Comparison of ENCODE assay signal across 8 mouse cellular contexts in the genomic region with DNA sequence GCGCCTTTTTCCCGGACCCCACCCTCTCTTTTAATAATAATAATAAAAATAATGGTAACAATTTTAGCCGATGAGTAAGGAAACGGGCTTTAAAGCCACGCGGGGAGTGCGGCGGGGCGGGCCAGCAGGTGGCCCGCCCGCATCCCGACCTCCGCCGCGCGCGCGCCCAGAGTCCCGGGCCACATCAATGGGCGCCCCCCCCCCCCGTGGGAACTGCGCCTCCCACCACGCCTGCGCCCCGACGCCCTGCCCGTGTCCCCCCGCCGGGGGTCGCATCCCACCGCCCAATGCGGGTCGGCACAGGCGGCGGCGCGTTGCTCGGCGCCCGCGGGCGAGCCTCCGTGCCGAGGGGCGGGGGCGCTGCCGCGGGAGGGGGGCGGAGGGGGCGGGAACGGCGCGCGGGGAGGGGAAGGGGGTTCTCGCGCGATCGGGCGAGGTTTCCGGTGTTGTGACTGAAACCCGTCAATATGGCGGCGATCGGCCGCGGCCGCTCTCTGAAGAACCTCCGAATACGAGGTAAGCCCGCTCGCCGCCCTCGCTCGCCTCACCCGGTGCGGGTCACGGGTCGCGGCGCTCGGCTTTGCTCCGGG. TPM values are rescaled to one million over a fixed set of nuclear protein-coding genes. Genes with fewer than 3 reads are reported as not detected.
DNase-seq lines count a peak whose midpoint lies in the region; ATAC-seq and TF ChIP-seq lines count a peak whose summit lies in the region.

Gene Rictor, plus strand, starts transcription at position 444 of the 590 bp plus-strand sequence.

- under 1% methylated on average over 67 of the region's 82 CpGs for WGBS in hindbrain, postnatal 0 days

- H3K27me3 ChIP-seq in hindbrain, postnatal 0 days (ENCODE audit: insufficient read depth, low read length) = no peaks in the 10 kb centered on the region

- H3K9me3 ChIP-seq in hindbrain, postnatal 0 days (ENCODE audit: low read length) = no peaks in the 10 kb centered on the region

- ATAC-seq in hindbrain, postnatal 0 days = peak; percentile 94
- peak; percentile 43 for ATAC-seq in megakaryocyte-erythroid progenitor cell, adult 5-6 weeks (replicated peaks; ENCODE audit: low FRiP score, low TSS enrichment, poor library complexity, severe bottlenecking)

- peak within 1 kb of the TSS; percentile 97 for H3K4me2 ChIP-seq in hindbrain, postnatal 0 days (ENCODE audit: low read depth, low read length)

- H3K36me3 ChIP-seq in hindbrain, postnatal 0 days (ENCODE audit: insufficient read depth, low read length) = no peaks in the 10 kb centered on the region

- peak within 1 kb of the TSS; percentile 95 for H3K27ac ChIP-seq in gastrocnemius, adult 2 months
- H3K27ac ChIP-seq in hindbrain, postnatal 0 days = peak within 1 kb of the TSS; percentile 96

- peak within 1 kb of the TSS; percentile 95 for H3K4me3 ChIP-seq in gastrocnemius, adult 2 months
- peak within 1 kb of the TSS; percentile 99 for H3K4me3 ChIP-seq in hindbrain, postnatal 0 days (ENCODE audit: low read length)

- H3K9ac ChIP-seq in hindbrain, postnatal 0 days (replicated peaks; ENCODE audit: low read length) = peak within 1 kb of the TSS; percentile 91

- H3K4me1 ChIP-seq in hindbrain, postnatal 0 days (ENCODE audit: insufficient read depth, low read length) = peaks cover 8% of the 10 kb centered on the region; the same call in 1 of the 2 replicates

- peak; percentile 47 for DNase-seq in WW6 (ENCODE audit: low read depth, low spot score)
- DNase-seq in cerebellum, postnatal 36 days = peak; percentile 74 to 83
- DNase-seq in gastrocnemius, adult 2 months = peak; percentile 91
- DNase-seq in hindbrain, postnatal 0 days (ENCODE audit: low spot score) = peak; percentile 94
- DNase-seq in left cerebral cortex, postnatal 14 days (ENCODE audit: low spot score in 2 of 2) = peak; percentile 62 to 80
- DNase-seq in right cerebral cortex, postnatal 14 days = peak; percentile 84
- DNase-seq in urinary bladder, postnatal 36 days (ENCODE audit: low spot score in 2 of 2) = peak; percentile 72 to 78

- peak; percentile 13; the same call in 1 of the 2 replicates for TF ChIP-seq CTCF in gastrocnemius, adult 2 months (IDR thresholded peaks at IDR 0.05)
- no peak for TF ChIP-seq CTCF in hindbrain, postnatal 0 days (IDR thresholded peaks at IDR 0.05; ENCODE audit: low read depth)

- intact Hi-C loops in gastrocnemius, adult 2 months (cut with DNase I) = loop anchor here (5.0 kb wide), 1 partner anchor 174 kb away; no protein-coding TSS in a partner anchor
- intact Hi-C loops in left cerebral cortex, postnatal 14 days (cut with DNase I) = no loop called here

RNA-seq across cellular contexts. Expression of gene Rictor, which starts in this region (rescaled TPM):
- total RNA-seq in gastrocnemius, adult 2 months (2021) = 10 to 100 TPM; 10.5 to 10.8 TPM
- total RNA-seq in hindbrain, postnatal 0 days (2014; rRNA removed) = 27.7 and 30.9 TPM in 2 replicates
- polyA plus RNA-seq in hindbrain, postnatal 0 days (2015; fragmentation: Nextera tagmentation; extraction: Ambion mirVana) = 34.6 and 36.7 TPM in 2 replicates
- total RNA-seq in left cerebral cortex, postnatal 14 days (2021) = 10 to 100 TPM; 37.3 to 38.1 TPM
- 32.5 and 47.1 TPM in 2 replicates for total RNA-seq in megakaryocyte-erythroid progenitor cell, adult 5-6 weeks (2014; fragmentation: Nextera tagmentation)
- total RNA-seq in megakaryocyte-erythroid progenitor cell, adult 5-6 weeks (2017) = 32.6 and 50.7 TPM in 2 replicates

Comparison
In these comparisons a context has a peak if more than half of its experiments do, and no peak if none do; other contexts are left out.
1. Peak in every context shown above with its lines: DNase-seq, ATAC-seq, H3K4me3 ChIP-seq and H3K27ac ChIP-seq.